7 mouse cellular contexts compared by ENCODE assay signal in genomic region chr6:138140336-138140735, GRCm38 (mm10). TPM values are rescaled to one million over a fixed set of nuclear protein-coding genes. Genes with fewer than 3 reads are reported as not detected.
DNase-seq lines count a peak whose midpoint lies in the region; ATAC-seq lines count a peak whose summit lies in the region.

No protein-coding gene starts in this region.

- no peak overlapping the region for H3K27ac ChIP-seq in embryonic facial prominence, embryonic 12.5 days
- peak overlapping the region; percentile 41; the same call in 1 of the 2 replicates for H3K27ac ChIP-seq in heart, embryonic 12.5 days (ENCODE audit: poor library complexity, severe bottlenecking)
- peak overlapping the region; percentile 89 for H3K27ac ChIP-seq in kidney, embryonic 16.5 days (ENCODE audit: low read length)

- H3K4me3 ChIP-seq in embryonic facial prominence, embryonic 12.5 days: peak overlapping the region; percentile 45
- H3K4me3 ChIP-seq in heart, embryonic 12.5 days: peak overlapping the region; percentile 65
- H3K4me3 ChIP-seq in kidney, embryonic 16.5 days (ENCODE audit: low read length): peak overlapping the region; percentile 65

- H3K4me2 ChIP-seq in embryonic facial prominence, embryonic 12.5 days (replicated peaks): peak overlapping the region; percentile 62
- H3K4me2 ChIP-seq in heart, embryonic 12.5 days: peak overlapping the region; percentile 88
- peak overlapping the region; percentile 74 for H3K4me2 ChIP-seq in kidney, embryonic 16.5 days (replicated peaks; ENCODE audit: low read depth, low read length)

- H3K9me3 ChIP-seq in embryonic facial prominence, embryonic 12.5 days: no peaks in the 10 kb centered on the region
- no peaks in the 10 kb centered on the region for H3K9me3 ChIP-seq in heart, embryonic 12.5 days (replicated peaks)
- H3K9me3 ChIP-seq in kidney, embryonic 16.5 days (ENCODE audit: low read length): no peaks in the 10 kb centered on the region

- H3K9ac ChIP-seq in embryonic facial prominence, embryonic 12.5 days: peak overlapping the region; percentile 21
- H3K9ac ChIP-seq in heart, embryonic 12.5 days: peak overlapping the region; percentile 72
- H3K9ac ChIP-seq in kidney, embryonic 16.5 days (replicated peaks; ENCODE audit: low read length): peak overlapping the region; percentile 74

- no peaks in the 10 kb centered on the region for H3K27me3 ChIP-seq in embryonic facial prominence, embryonic 12.5 days
- no peaks in the 10 kb centered on the region for H3K27me3 ChIP-seq in heart, embryonic 12.5 days (replicated peaks)
- H3K27me3 ChIP-seq in kidney, embryonic 16.5 days (ENCODE audit: insufficient read depth, low read length): no peaks in the 10 kb centered on the region

- H3K4me1 ChIP-seq in embryonic facial prominence, embryonic 12.5 days: peaks cover 33% of the 10 kb centered on the region
- H3K4me1 ChIP-seq in heart, embryonic 12.5 days (replicated peaks): peaks cover 20% of the 10 kb centered on the region
- H3K4me1 ChIP-seq in kidney, embryonic 16.5 days (ENCODE audit: insufficient read depth, low read length): peaks cover 32% of the 10 kb centered on the region

- H3K36me3 ChIP-seq in embryonic facial prominence, embryonic 12.5 days: no peaks in the 10 kb centered on the region
- no peaks in the 10 kb centered on the region for H3K36me3 ChIP-seq in heart, embryonic 12.5 days
- no peaks in the 10 kb centered on the region for H3K36me3 ChIP-seq in kidney, embryonic 16.5 days (ENCODE audit: insufficient read depth, low read length)

- WGBS in embryonic facial prominence, embryonic 12.5 days: under 1% methylated on average over 16 of the region's 16 CpGs
- WGBS in heart, embryonic 12.5 days: 1% methylated on average over 16 of the region's 16 CpGs
- under 1% methylated on average over 16 of the region's 16 CpGs for WGBS in kidney, embryonic 16.5 days

- peak; percentile 81 for DNase-seq in adrenal gland, adult 8-10 months
- DNase-seq in lung, postnatal 36 days: peak; percentile 89
- DNase-seq in skeletal muscle tissue, adult 2 months (ENCODE audit: low read depth, low spot score): peak; percentile 45
- no peak for DNase-seq in thymus, postnatal 0 days (ENCODE audit: low spot score)

- ATAC-seq in embryonic facial prominence, embryonic 12.5 days (ENCODE audit: insufficient number of reproducible peaks, insufficient read depth, low FRiP score, low TSS enrichment): peak; percentile 80
- peak; percentile 73 for ATAC-seq in heart, embryonic 12.5 days (ENCODE audit: insufficient number of reproducible peaks, low FRiP score)
- peak; percentile 85 for ATAC-seq in kidney, embryonic 16.5 days (ENCODE audit: low FRiP score, low TSS enrichment)

RNA-seq across cellular contexts. Expression of gene Mgst1, which starts 0.2 kb away (rescaled TPM):
- total RNA-seq in adrenal gland, adult 8-10 months (2022): 1,000 to 10,000 TPM in 2 of 4 experiments, 100 to 1,000 TPM in 2; 362 to 2,247 (median 1,313) TPM
- polyA plus RNA-seq in embryonic facial prominence, embryonic 12.5 days (2016; fragmentation: Nextera tagmentation; extraction: Ambion mirVana): 74.8 and 79.0 TPM in 2 replicates
- polyA plus RNA-seq in heart, embryonic 12.5 days (2016; fragmentation: Nextera tagmentation; extraction: Ambion mirVana): 90.4 and 97.4 TPM in 2 replicates
- polyA plus RNA-seq in kidney, embryonic 16.5 days (2015; fragmentation: Nextera tagmentation; extraction: Ambion mirVana): 269 and 270 TPM in 2 replicates
- polyA plus RNA-seq in thymus, postnatal 0 days (2015; fragmentation: Nextera tagmentation; extraction: Ambion mirVana): 29.9 and 30.7 TPM in 2 replicates

Comparison
In these comparisons a context has a peak if more than half of its experiments do, and no peak if none do; other contexts are left out.
1. H3K9ac ChIP-seq: peak in every context shown above with its lines; median percentile 74 in kidney, embryonic 16.5 days; 72 in heart, embryonic 12.5 days; 21 in embryonic facial prominence, embryonic 12.5 days.